Mouse (Mus musculus) WW6 (cell line): Measurements from ENCODE around the gene Rgn.

ENCODE experiments used
- DNase-seq: peaks from one replicate; pipeline ENCODE4 v3.0.0-alpha.2; 2013; ENCODE audit warnings: low read depth, low spot score

The Rgn gene

DNA sequence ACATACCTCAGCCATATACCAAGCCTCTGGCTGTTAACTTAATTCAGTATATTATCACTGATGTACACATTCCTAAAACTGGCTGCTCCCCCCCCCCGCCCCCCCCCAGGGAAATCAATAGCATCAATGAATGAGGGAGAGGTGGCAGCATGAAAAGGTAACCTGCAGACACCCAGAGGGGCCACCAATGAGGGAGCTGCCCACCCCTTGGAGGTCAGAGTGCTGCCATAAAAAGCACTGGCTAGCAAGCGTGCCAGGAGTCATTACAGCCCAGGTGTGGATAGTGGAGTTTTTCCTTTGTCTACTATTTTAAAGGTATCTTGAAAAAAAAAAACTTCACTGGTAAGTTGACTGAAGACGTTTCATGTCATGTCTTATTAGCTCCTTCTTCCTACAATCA lies at the start of gene Rgn:
Gene Rgn (plus strand): TSS at position 256 of the 400 bp plus-strand sequence.
- DNase-seq: no peak

GRCm38 (mm10) chrX:20520290-20520939 lies 29.2 kb upstream of the Rgn start:
- no peak for DNase-seq

DNA sequence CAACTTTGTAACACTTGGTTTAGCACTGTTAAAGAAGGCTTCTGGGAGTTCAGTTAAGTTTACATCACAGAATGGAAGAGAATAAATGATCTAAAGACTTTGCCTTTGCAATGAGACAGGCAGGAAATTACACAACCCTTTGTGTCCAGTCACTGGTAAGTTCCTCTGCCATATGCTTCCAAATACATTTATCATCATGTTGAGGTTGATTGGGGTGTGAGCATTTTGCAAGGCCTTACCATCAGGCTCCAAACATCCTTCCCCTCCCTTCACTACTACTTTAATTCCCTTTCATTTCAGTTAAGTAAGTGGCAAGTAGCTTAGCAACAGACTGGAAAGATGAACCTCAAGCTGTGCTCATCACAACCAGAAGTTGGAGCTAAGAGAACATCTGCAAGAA lies 28.0 kb upstream of the Rgn start:
- no peak for DNase-seq

- no peak for DNase-seq
Measured at GRCm38 (mm10) chrX:20532621-20533020, 17.0 kb upstream of the Rgn start.

DNA sequence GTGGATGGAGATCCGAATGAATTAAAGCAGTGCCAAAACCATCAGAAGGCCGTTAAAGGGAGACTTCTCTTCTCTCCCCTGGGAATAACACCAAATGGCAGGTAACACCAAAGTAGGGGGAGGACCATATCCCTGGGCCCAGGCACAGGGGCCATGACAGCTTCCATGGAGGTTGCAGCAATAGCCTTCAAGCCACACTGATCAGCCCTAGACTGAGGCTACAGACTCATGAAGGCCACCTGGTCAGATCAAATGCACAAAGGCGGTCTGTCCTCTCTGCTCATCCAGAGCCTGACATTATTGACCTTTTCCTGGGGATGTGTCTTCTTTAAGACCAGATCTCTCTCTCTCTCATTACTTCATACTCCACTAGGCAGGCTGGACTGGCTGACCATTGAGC lies 5.7 kb upstream of the Rgn start:
- DNase-seq: no peak

DNA sequence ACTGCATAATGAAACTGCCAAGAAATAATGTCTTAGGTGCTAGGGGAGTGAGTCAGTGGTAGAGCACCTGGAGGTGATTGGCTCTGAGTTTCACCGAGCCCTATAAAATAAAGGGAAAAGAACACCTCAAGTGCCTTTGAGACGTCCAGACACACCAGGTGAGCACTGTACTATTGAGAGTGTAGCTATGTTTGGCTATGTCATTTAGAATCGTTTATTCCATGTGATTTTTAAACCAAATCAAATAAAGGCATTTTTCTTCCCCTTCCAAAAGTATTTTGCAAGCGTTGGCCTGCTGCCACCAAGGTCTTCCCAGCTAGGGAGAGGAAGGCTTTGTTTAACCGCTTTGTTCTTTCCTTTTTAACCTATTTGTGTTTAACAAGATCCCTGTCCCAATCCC lies 2.0 kb upstream of the Rgn start:
- no peak for DNase-seq

GRCm38 (mm10) chrX:20548011-20548879 lies 1.3 kb upstream of the Rgn start:
- DNase-seq: no peak

DNA sequence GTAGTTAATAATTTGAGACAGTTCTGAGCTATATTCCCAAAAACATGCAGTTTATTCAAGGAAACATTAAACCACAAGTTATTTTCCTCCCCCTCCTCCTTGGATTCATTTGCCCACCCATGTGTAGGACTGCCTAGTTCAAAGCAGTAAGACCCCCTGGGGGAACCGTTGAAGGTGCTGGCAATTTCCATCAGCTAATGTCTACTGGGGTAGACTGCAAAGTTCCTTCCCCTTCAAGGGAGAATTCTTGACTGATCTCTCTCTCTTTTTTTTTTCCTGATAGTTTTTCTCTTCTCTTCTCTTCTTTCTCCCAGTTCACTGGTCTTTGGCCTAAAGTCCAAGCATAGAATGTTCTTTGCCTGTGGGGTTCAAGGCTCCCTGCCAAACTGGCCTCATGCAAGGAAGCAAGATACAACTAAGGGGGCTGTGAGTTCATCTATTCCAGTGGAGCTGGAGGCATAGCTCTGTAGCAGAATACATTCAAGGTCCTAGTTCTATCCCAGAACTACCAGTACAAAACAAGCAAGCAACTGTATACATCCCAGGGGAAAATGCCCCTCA lies 627 bp upstream of the Rgn start:
- DNase-seq: no peak

GRCm38 (mm10) chrX:20552199-20552598 lies 2.6 kb downstream of the Rgn start:
- DNase-seq: no peak

DNA sequence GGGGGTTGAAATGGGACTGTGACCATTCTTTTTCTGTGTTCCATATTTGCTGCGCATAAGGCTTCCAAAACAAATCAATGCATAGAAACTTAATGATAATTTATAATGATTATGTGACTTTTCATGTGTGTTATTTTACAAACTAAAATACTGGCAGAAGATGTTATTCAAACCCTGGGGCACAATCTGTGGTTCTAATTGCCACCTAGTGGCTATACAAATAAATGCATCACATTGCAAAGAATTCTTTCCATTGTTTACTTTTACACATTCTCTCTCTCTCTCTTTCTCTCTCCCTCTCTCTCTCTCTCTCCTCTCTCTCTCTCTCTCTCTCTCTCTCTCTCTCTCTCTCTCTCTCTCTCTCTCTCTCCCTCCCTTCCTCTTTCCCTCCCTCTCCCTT lies 12.3 kb downstream of the Rgn start:
- no peak for DNase-seq

DNA sequence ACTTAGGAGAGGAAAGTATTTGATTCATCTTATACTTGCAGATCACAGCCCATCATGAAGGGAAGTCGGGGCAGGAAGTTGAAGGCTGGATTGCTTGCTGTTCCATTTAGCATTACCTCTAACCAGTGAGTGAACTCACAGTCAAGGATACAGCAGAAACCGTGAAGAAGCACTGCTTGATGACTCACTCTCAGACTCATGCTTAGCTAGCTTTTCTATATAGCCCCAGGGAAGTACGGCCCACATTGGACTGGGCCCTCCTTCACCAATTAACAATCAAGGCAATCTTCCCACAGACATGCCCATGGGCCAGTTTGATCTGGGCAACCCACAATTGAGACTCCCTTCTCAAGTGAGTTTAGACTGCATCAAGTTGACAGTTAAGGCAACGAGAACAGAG lies 14.4 kb downstream of the Rgn start:
- DNase-seq: no peak

GRCm38 (mm10) chrX:20571024-20571423 lies 21.4 kb downstream of the Rgn start:
- DNase-seq: no peak

- no peak for DNase-seq
Measured at GRCm38 (mm10) chrX:20572683-20573082, 23.1 kb downstream of the Rgn start.

GRCm38 (mm10) chrX:20573927-20574326 lies 24.3 kb downstream of the Rgn start:
- no peak for DNase-seq

- DNase-seq: no peak
Measured at GRCm38 (mm10) chrX:20587968-20588367, 38.4 kb downstream of the Rgn start.

DNA sequence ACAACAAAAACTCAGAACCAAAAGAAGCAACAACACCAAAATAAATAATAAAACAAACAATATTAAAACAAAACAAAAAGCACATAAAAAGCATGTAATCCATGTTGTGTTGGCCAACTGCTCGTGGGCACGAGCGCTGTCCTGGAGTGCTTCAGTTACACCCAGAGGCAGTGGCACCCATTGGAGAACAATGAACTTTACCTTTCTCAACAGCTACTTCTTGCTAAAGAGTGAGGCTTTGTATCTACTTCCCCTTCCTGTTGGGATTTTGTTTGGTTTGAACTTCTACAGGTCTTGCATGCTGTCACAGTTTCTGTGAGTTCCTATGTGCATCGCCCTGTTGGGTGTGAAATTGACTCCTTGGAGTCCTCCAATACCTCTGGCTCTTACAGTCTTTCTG lies 58.9 kb downstream of the Rgn start:
- no peak for DNase-seq
